Mouse (Mus musculus) heart, embryonic 10.5 days (tissue): ENCODE data around the gene Dtnbp1. TPM values are rescaled to one million over a fixed set of nuclear protein-coding genes. Genes with fewer than 3 reads are reported as not detected.

Source experiments
- DNase-seq: peaks from one replicate; pipeline ENCODE4 v3.0.0-alpha.2; 2017; ENCODE audit warnings: low spot score
- H3K27ac ChIP-seq: fragments of 300-500 bp; sonication (generic); 2 replicates; pipeline ENCODE4 v1.5.1; 2016; ENCODE audit warnings: mild to moderate bottlenecking
- H3K27me3 ChIP-seq: fragments of 300-500 bp; sonication (generic); 2 replicates; pipeline ENCODE4 v1.6.1; 2016; ENCODE audit warnings: mild to moderate bottlenecking; ENCODE audit not compliant: poor library complexity, insufficient read depth, severe bottlenecking
- H3K36me3 ChIP-seq: fragments of 300-500 bp; sonication (generic); 2 replicates; pipeline ENCODE4 v1.6.1; 2016; ENCODE audit warnings: mild to moderate bottlenecking, moderate library complexity
- H3K4me1 ChIP-seq: fragments of 300-500 bp; sonication (generic); 2 replicates; pipeline ENCODE4 v1.6.1; 2016; ENCODE audit warnings: mild to moderate bottlenecking
- H3K4me3 ChIP-seq: fragments of 300-500 bp; sonication (generic); 2 replicates; pipeline ENCODE4 v1.5.1; 2016; ENCODE audit warnings: mild to moderate bottlenecking, moderate library complexity
- H3K9me3 ChIP-seq: fragments of 300-500 bp; sonication (generic); 2 replicates; pipeline ENCODE4 v1.6.1; 2016; ENCODE audit warnings: mild to moderate bottlenecking, moderate library complexity
- WGBS: fragments of 180-500 bp; shearing (Covaris S2); methylation state at CpG from one replicate; pipeline ENCODE4 v1.1.7; 2016; 5-methylcytosine and 5-hydroxymethylcytosine counted together
- polyA plus RNA-seq: library from polyadenylated mRNA; unstranded; fragments of >200 nt; fragmentation: Nextera tagmentation; extraction: Ambion mirVana; gene quantifications from 2 replicates; pipeline ENCODE4 v1.2.1, GENCODE M21; 2016

Dtnbp1 gene
- polyA plus RNA-seq, 1 experiment from 2014 or later = 80.9 TPM

DNA sequence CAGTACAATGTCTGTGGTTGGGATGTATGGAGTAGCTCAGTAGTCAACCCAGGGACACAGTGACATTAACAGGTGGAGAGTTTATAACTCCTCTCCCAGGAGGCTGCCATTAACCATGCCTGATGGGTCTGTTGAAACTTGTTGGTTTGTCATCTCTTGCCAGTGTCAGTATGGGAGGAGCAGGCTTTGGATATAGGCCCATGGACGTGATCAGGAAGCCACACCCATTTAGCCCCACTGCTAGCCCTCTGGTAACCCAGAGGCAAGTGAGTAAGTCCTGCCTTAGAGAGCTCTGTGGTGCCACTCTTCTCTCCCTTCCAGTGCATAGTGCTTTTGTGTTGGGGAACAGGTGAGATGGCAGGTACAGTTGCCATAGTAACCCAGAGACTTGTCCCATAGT is 97.7 kb downstream of the Dtnbp1 start:
- peaks cover 69% of the 10 kb centered on the region for H3K36me3 ChIP-seq
- H3K9me3 ChIP-seq = no peaks in the 10 kb centered on the region
- 72% methylated on average over 1 of the region's 1 CpGs for WGBS
- no peak for DNase-seq
- peaks cover 12% of the 10 kb centered on the region; the same call in 1 of the 2 replicates for H3K4me1 ChIP-seq
- H3K4me3 ChIP-seq = no peak overlapping the region
- H3K27ac ChIP-seq = no peak overlapping the region
- no peaks in the 10 kb centered on the region for H3K27me3 ChIP-seq

GRCm38 (mm10) chr13:44903416-44903815 is 98.5 kb downstream of the Dtnbp1 start:
- Histone ChIP-seq H3K36me3 (peaks cover 70% of the 10 kb centered on the region), H3K27ac (no peak overlapping the region), H3K27me3 (no peaks in the 10 kb centered on the region), H3K4me1 (0 out of 2 replicates have a peak, but pooled peaks cover 8% of the 10 kb centered on the region), H3K9me3 (no peaks in the 10 kb centered on the region), H3K4me3 (no peak overlapping the region)
- DNase-seq = no peak

GRCm38 (mm10) chr13:44902299-44902698 is 99.6 kb downstream of the Dtnbp1 start:
- no peaks in the 10 kb centered on the region for H3K9me3 ChIP-seq
- 0 out of 2 replicates have a peak, but pooled peaks cover 5% of the 10 kb centered on the region for H3K4me1 ChIP-seq
- no peaks in the 10 kb centered on the region for H3K27me3 ChIP-seq
- no peak for DNase-seq
- 94% methylated on average over 6 of the region's 6 CpGs for WGBS
- H3K27ac ChIP-seq = no peak overlapping the region
- H3K36me3 ChIP-seq = peaks cover 70% of the 10 kb centered on the region
- H3K4me3 ChIP-seq = no peak overlapping the region

- Histone ChIP-seq H3K9me3 (no peaks in the 10 kb centered on the region), H3K27me3 (no peaks in the 10 kb centered on the region), H3K36me3 (peaks cover 39% of the 10 kb centered on the region), H3K4me3 (no peak overlapping the region), H3K27ac (no peak overlapping the region), H3K4me1 (peaks cover 5% of the 10 kb centered on the region; the same call in 1 of the 2 replicates)
- WGBS = 95% methylated on average over 12 of the region's 12 CpGs
- DNase-seq = no peak
Observed at GRCm38 (mm10) chr13:44896211-44896610, 105.7 kb downstream of the Dtnbp1 start.

GRCm38 (mm10) chr13:44891813-44892730 is 109.9 kb downstream of the Dtnbp1 start:
- no peak for DNase-seq
- Histone ChIP-seq H3K4me3 (no peak overlapping the region), H3K27me3 (no peaks in the 10 kb centered on the region), H3K4me1 (peaks cover 5% of the 10 kb centered on the region; the same call in 1 of the 2 replicates), H3K9me3 (no peaks in the 10 kb centered on the region), H3K27ac (no peak overlapping the region), H3K36me3 (peaks cover 22% of the 10 kb centered on the region)
- 80% methylated on average over 5 of the region's 5 CpGs for WGBS

GRCm38 (mm10) chr13:44890612-44891011 is 111.3 kb downstream of the Dtnbp1 start:
- H3K9me3 ChIP-seq = no peaks in the 10 kb centered on the region
- H3K4me3 ChIP-seq = no peak overlapping the region
- H3K4me1 ChIP-seq = peaks cover 5% of the 10 kb centered on the region; the same call in 1 of the 2 replicates
- no peak overlapping the region for H3K27ac ChIP-seq
- no peak for DNase-seq
- H3K27me3 ChIP-seq = no peaks in the 10 kb centered on the region
- 78% methylated on average over 2 of the region's 2 CpGs for WGBS
- peaks cover 10% of the 10 kb centered on the region; the same call in 1 of the 2 replicates for H3K36me3 ChIP-seq

- no peak for DNase-seq
- Histone ChIP-seq H3K27me3 (no peaks in the 10 kb centered on the region), H3K4me3 (no peak overlapping the region), H3K27ac (no peak overlapping the region), H3K9me3 (no peaks in the 10 kb centered on the region), H3K4me1 (no peaks in the 10 kb centered on the region), H3K36me3 (peaks cover 15% of the 10 kb centered on the region; the same call in 1 of the 2 replicates)
- 90% methylated on average over 2 of the region's 2 CpGs for WGBS
Observed at GRCm38 (mm10) chr13:44886221-44886620, 115.7 kb downstream of the Dtnbp1 start.

- H3K27ac ChIP-seq = no peak overlapping the region
- no peaks in the 10 kb centered on the region for H3K9me3 ChIP-seq
- H3K4me1 ChIP-seq = peaks cover 10% of the 10 kb centered on the region; the same call in 1 of the 2 replicates
- no peak for DNase-seq
- H3K27me3 ChIP-seq = no peaks in the 10 kb centered on the region
- H3K36me3 ChIP-seq = peaks cover 4% of the 10 kb centered on the region; the same call in 1 of the 2 replicates
- WGBS = 84% methylated on average over 4 of the region's 4 CpGs
- no peak overlapping the region for H3K4me3 ChIP-seq
Observed at GRCm38 (mm10) chr13:44881001-44881400, 120.9 kb downstream of the Dtnbp1 start.

DNA sequence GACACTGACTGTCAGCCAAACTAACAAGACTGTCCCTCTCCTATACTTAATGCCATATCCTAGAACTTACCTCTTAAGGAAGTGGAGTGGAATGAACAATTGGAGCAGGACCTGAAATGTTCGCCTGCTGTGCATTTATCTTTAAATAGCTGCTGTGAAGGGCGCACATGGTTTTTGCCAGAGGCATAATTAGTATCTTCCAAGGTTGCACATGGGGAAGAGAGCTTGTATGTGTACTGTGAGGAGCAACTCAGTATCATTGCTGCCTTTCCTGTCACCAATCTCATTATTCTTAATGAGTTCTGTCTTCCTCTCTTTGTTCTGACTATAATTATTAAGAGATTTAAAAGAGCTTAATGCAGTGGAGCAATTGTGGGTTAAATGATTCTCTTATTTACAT is 125.1 kb downstream of the Dtnbp1 start:
- no peak overlapping the region for H3K27ac ChIP-seq
- peaks cover 9% of the 10 kb centered on the region for H3K36me3 ChIP-seq
- no peak for DNase-seq
- no peak overlapping the region for H3K4me3 ChIP-seq
- H3K27me3 ChIP-seq = no peaks in the 10 kb centered on the region
- 73% methylated on average over 2 of the region's 2 CpGs for WGBS
- H3K4me1 ChIP-seq = peaks cover 10% of the 10 kb centered on the region; the same call in 1 of the 2 replicates
- no peaks in the 10 kb centered on the region for H3K9me3 ChIP-seq

Other genes with a start within 250 kb of the Dtnbp1 start
- gene Gm9817, start 76.5 kb upstream of the Dtnbp1 start, polyA plus RNA-seq = not detected in 2 replicates